Mouse (Mus musculus) adrenal gland, postnatal 14 days (tissue): ENCODE data around the gene 2810459M11Rik. TPM values are rescaled to one million over a fixed set of nuclear protein-coding genes. Genes with fewer than 3 reads are reported as not detected.
"Not testable (repeated sequence)": the region's sequence is repeated elsewhere in the genome, so short reads cannot be mapped to it uniquely, and the experiment has no call there.

ENCODE experiments used
- DNase-seq: peaks from one replicate; pipeline ENCODE4 v3.0.0; 2021; ENCODE audit warnings: mixed read lengths
- long read RNA-seq, 2 experiments: library from polyadenylated mRNA; stranded (forward); transcript quantifications; one replicate each; pipeline ENCODE4 v2.0.0; 2021
- total RNA-seq: library from RNA; stranded (reverse); gene quantifications from 2 replicates; pipeline ENCODE4 v1.2.3, GENCODE M21; 2021

The 2810459M11Rik gene
- 0.23 and 3.4 TPM in 2 replicates for total RNA-seq
- long read RNA-seq, experiment 1, partial matches to known transcripts: 0 of 1 reads
- long read RNA-seq, experiment 1, other reads (novel, unspliced or antisense): 0 of 1 reads
- long read RNA-seq, experiment 2, transcript 2810459M11Rik-201 (3 exons, 1,225 nt): major isoform, 6 of 8 reads
- long read RNA-seq, experiment 2, partial matches to known transcripts: 0 of 8 reads
- long read RNA-seq, experiment 2, other reads (novel, unspliced or antisense): 1 of 8 reads

- peak; percentile 54 for DNase-seq
Observed at GRCm38 (mm10) chr1:86045848-86046805, at the start of gene 2810459M11Rik. 2810459M11Rik (plus strand) TSS chr1:86045863.

GRCm38 (mm10) chr1:85997221-85997620, 48.4 kb upstream of the 2810459M11Rik start:
- DNase-seq: no peak

GRCm38 (mm10) chr1:85998012-85998411, 47.7 kb upstream of the 2810459M11Rik start:
- DNase-seq: no peak

DNA sequence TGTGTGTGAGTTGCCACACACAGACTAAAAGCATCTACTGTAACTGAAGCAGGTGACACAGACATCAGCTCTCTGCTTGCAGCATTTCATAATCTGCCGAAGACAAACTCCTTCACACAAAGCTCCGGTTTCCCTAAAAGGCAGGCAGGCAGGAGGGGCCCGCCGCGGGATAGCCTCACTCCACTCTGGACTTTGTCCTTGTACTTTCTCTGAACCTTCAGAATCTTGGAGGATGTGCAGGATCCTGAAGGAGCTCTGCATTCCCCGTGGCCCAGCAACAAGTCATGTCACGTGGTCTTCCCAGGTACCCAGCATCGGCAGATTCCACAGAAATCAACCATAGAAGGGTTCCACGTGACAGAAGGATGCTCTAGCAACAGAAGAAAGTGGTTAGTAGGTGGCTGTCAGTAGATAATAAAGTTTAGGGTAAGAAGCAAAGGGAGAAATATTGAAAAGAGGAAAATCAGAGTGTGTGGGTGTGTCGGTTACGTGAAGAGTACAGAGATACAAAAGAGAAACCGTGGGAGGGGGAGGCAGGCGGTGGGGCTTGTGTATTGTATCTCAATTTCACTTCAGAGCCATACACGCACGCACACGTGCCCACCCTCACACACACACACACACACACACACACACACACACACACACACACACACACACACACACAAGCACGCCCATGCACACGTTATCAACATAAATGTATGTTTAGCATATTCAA, 45.7 kb upstream of the 2810459M11Rik start:
- peak; percentile 11 for DNase-seq

DNA sequence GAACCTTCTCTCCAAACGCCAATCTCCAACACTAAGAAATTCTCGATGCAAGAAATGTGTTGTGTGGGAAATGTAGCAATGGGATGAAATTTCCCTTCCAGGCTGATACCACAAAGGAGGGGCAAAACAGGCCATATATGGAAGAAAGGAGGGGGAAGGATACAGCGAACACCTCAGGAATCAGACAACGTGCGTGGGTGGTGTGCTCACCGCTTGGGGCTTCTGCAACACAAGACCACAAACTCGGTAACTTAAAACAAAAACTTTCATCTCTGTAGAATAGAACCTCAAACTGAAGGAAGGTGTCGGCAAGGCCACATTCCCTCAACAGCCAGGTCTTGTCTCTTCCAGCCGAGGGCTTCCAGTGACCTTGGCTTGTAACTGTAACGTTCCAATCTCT, 40.1 kb upstream of the 2810459M11Rik start:
- DNase-seq: no peak

GRCm38 (mm10) chr1:86006040-86006439, 39.6 kb upstream of the 2810459M11Rik start:
- DNase-seq: no peak

- peak; percentile 96 for DNase-seq
Observed at GRCm38 (mm10) chr1:86007778-86008177, 37.9 kb upstream of the 2810459M11Rik start.

DNA sequence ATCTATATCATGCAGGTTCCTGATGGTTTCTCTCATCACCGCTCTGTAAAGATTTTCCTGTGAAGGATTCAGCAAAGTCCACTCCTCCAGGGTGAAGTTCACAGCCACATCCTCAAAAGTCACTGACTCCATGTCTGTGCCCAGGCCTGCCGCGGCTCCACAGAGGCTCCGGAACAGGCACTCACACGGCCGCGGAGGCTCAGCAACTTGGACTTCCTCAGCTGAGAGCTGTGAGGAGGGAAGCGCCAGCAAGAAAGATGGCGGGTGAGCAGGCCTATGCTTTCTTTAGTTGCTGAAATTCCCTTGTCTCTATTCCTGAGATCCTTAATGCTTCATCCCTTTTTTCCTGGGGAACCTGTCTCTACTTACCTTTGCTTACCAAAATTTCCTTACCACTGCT, 29.9 kb upstream of the 2810459M11Rik start:
- not testable (repeated sequence) for DNase-seq

- no peak for DNase-seq
Observed at GRCm38 (mm10) chr1:86016516-86016915, 29.1 kb upstream of the 2810459M11Rik start, which contains the start of gene Spata3. Spata3 (plus strand) TSS chr1:86016816.

GRCm38 (mm10) chr1:86018235-86019055, 27.2 kb upstream of the 2810459M11Rik start:
- DNase-seq: peak; percentile 65

DNA sequence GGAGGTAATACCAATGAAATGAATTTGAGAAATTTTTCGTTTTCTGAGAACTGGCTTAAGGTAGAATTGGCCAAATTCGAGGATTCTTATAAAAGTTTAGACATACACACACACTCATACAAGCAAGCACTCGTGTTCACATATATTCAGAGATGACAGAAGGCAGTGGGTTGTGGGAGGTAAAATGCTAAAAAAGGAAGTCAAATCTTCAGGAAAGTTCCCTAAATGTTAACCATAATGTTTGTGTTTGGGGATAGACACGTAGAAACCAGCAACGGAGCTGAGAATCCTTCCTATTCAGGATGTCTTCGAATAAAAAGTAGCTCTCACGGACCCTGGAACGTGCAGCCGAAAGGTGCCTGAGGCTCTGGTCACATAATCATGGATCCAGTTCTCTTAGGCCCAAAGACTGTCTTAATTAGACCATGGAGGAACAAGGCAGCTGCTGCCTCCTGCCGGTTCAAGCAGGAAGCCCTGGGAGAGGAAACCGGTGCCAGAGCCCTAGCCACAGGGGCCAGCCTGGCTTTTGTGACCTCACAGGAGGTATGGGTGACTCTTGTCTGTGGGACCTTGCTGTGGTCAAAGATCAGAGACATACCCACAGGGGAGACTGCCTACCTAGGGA, 24.2 kb upstream of the 2810459M11Rik start:
- no peak for DNase-seq

DNA sequence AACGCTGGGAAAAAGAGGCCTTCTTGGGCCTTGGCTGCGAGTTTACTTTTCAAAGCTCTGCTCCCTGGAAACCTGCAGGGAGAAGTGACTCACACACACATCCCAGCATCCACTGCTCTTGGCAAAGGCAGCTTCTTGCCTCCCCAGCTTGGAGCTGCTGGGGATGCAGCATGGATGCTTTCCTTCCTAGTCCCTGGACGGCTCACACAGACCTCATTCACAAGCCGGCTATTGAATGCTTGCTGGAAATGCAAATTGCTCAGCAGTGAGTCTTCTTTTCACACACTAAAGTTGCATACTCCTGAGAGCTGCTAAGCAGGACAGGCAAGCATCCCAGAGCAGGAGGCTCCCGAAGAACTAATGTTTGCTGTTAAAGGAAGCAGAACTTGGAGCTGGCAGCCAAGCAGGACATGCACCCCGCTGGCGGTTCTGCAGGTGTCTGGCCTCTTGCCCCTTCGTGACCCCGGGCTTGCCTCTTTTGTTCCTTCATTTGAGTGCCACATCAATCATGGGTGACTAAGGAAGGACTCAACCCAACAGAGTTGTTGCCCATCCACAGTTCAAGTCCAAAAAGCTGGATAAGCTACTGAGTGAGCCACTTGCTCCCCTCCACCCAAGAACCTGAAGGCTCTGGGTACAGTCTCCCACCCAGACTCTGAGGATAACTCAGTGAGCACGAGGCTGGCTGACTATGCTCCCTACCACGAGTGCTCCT, 13.2 kb upstream of the 2810459M11Rik start:
- DNase-seq: peak; percentile 32

DNA sequence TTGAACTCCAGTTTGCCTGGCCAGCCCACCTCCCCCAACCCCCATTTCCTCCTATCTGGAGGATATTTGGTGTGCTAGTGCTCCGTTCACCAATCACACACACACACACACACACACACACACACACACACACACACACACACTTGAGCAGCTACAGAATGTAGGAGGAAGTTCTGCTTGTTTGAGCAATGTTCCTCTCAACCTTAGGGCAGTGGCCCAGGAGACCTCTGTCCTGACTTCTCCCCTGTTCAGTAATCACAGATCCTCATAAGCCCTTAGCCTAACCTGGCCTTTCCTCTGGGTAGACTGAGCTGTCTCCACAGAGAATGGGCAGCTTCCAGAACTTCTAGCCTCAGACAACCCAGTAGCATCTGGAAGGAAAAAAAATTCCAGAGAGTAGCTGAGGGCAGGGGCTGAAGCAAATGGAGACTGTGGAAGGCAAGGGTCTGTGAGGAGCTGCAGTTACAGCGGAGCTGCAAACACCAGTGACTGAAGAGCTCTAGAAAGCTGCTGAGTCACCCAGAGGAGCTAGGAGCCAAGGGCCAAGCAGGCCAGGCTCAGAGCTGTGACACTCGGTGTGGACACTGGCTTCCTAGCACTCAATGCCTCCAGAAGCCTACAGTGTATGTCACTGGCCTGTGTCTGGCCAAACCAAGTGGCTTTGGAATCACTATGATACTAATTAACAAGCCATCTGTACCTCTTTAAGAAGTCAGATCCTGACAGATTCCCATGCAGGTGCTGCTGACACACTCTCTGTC, 7.3 kb upstream of the 2810459M11Rik start:
- DNase-seq: peak; percentile 53

GRCm38 (mm10) chr1:86040131-86040530, 5.5 kb upstream of the 2810459M11Rik start:
- DNase-seq: no peak

- no peak for DNase-seq
Observed at GRCm38 (mm10) chr1:86040817-86041216, 4.8 kb upstream of the 2810459M11Rik start.

GRCm38 (mm10) chr1:86045056-86045455, 607 bp upstream of the 2810459M11Rik start:
- no peak for DNase-seq

GRCm38 (mm10) chr1:86046833-86047563, 1.3 kb downstream of the 2810459M11Rik start:
- no peak for DNase-seq

DNA sequence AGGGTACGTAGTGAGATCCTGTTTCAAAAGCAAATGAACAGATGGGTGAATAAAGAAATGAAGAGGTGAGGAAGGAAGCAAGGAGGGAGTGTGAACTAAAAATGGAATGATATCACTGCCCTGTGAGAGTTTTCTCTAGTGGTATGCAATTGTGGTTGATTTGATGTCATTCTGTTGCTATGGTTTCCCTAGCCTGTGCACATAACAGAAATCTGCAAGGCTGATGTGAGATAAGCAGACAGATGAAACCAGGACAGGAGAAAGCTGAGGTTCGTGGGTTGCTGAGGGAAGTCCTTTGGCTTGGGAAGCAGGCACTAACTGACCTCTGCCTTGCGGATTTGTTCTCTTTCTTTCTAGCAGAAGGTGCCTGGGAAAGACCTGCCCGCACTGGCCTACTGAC, 2.6 kb downstream of the 2810459M11Rik start:
- DNase-seq: no peak

GRCm38 (mm10) chr1:86048744-86049143, 3.1 kb downstream of the 2810459M11Rik start:
- no peak for DNase-seq
